Mouse (Mus musculus): ENCODE results near the gene Nthl1.
"Not testable (repeated sequence)": the region's sequence is repeated elsewhere in the genome, so short reads cannot be mapped to it uniquely, and the experiment has no call there.

Gene Nthl1

GRCm38 (mm10) chr17:24651835-24652234 lies 19.4 kb downstream of the Nthl1 start:
- DNase-seq, result no peak

GRCm38 (mm10) chr17:24653967-24654710 lies 21.7 kb downstream of the Nthl1 start:
- DNase-seq, result peak; percentile 78 to 84

- DNase-seq, result no peak
Observed at GRCm38 (mm10) chr17:24654969-24655368, 22.5 kb downstream of the Nthl1 start.

GRCm38 (mm10) chr17:24658017-24658758 lies 25.7 kb downstream of the Nthl1 start, which contains the start of gene Npw:
Gene Npw, minus strand, starts transcription at chr17:24658457.
- no peak for DNase-seq

- DNase-seq, result not testable (repeated sequence)
Observed at GRCm38 (mm10) chr17:24667011-24667410, 34.5 kb downstream of the Nthl1 start.

- DNase-seq, result peak; percentile 79 to 88
Observed at GRCm38 (mm10) chr17:24667416-24667815, 34.9 kb downstream of the Nthl1 start.

- not testable (repeated sequence) for DNase-seq
Observed at GRCm38 (mm10) chr17:24669214-24669544, 36.7 kb downstream of the Nthl1 start.

GRCm38 (mm10) chr17:24669545-24670245 lies 37.2 kb downstream of the Nthl1 start, which contains the start of gene Zfp598:
Gene Zfp598, plus strand, starts transcription at chr17:24669687.
- DNase-seq, result peak; percentile 96 to 98

- DNase-seq, result peak in 1 of 2 experiments; percentile 12
Observed at GRCm38 (mm10) chr17:24670246-24670844, 37.9 kb downstream of the Nthl1 start.

- DNase-seq, result no peak
Observed at GRCm38 (mm10) chr17:24671346-24671745, 38.9 kb downstream of the Nthl1 start.

GRCm38 (mm10) chr17:24672141-24672540 lies 39.7 kb downstream of the Nthl1 start:
- DNase-seq, result peak in 1 of 2 experiments; percentile 10

GRCm38 (mm10) chr17:24674277-24674676 lies 41.8 kb downstream of the Nthl1 start:
- peak in 1 of 2 experiments; percentile 15 for DNase-seq

GRCm38 (mm10) chr17:24676187-24676586 lies 43.7 kb downstream of the Nthl1 start:
- peak; percentile 71 to 73 for DNase-seq

GRCm38 (mm10) chr17:24676877-24677276 lies 44.4 kb downstream of the Nthl1 start:
- DNase-seq, result no peak

- peak in 1 of 2 experiments; percentile 2 for DNase-seq
Observed at GRCm38 (mm10) chr17:24677500-24678080, 45.1 kb downstream of the Nthl1 start.

- peak in 1 of 2 experiments; percentile 38 for DNase-seq
Observed at GRCm38 (mm10) chr17:24686514-24686913, 54.0 kb downstream of the Nthl1 start.

- peak; percentile 53 to 54 for DNase-seq
Observed at GRCm38 (mm10) chr17:24687146-24687595, 54.7 kb downstream of the Nthl1 start.

- no peak for DNase-seq
Observed at GRCm38 (mm10) chr17:24687599-24687998, 55.1 kb downstream of the Nthl1 start.

All from cerebellum, adult 18-20 months (tissue).